Mouse (Mus musculus): ENCODE results near the gene Mybbp1a. TPM values are rescaled to one million over a fixed set of nuclear protein-coding genes. Genes with fewer than 3 reads are reported as not detected.

Gene Mybbp1a
- 48.1 and 56.2 TPM in 2 replicates for polyA plus RNA-seq (2012; rRNA removed)

GRCm38 (mm10) chr11:72440965-72441664 lies at the start of gene Mybbp1a:
Gene Mybbp1a (plus strand): TSS chr11:72441355.
- H3K4me3 ChIP-seq (ENCODE audit: insufficient read depth, low read length): peak within 1 kb of the TSS; percentile 97
- peaks cover 6% of the 10 kb centered on the region for H3K4me1 ChIP-seq (ENCODE audit: control insufficient read depth, insufficient read depth, low read length)
- no peak for TF ChIP-seq CTCF (IDR thresholded peaks at IDR 0.05; ENCODE audit: extremely low read depth, insufficient read depth, low read length)
- peak; percentile 99 for TF ChIP-seq POLR2A (IDR thresholded peaks at IDR 0.05; ENCODE audit: extremely low read depth, insufficient read depth, low read length)
- peak within 1 kb of the TSS; percentile 22; the same call in 1 of the 2 replicates for H3K27ac ChIP-seq (ENCODE audit: insufficient read depth, low read length)

- TF ChIP-seq POLR2A (IDR thresholded peaks at IDR 0.05; ENCODE audit: extremely low read depth, insufficient read depth, low read length): no peak
- no peaks in the 10 kb centered on the region for H3K4me1 ChIP-seq (ENCODE audit: control insufficient read depth, insufficient read depth, low read length)
- H3K4me3 ChIP-seq (ENCODE audit: insufficient read depth, low read length): no peak overlapping the region
- no peak overlapping the region for H3K27ac ChIP-seq (ENCODE audit: insufficient read depth, low read length)
Observed at GRCm38 (mm10) chr11:72393243-72393642, 47.9 kb upstream of the Mybbp1a start.

GRCm38 (mm10) chr11:72393669-72394068 lies 47.5 kb upstream of the Mybbp1a start:
- no peak overlapping the region for H3K27ac ChIP-seq (ENCODE audit: insufficient read depth, low read length)
- no peak overlapping the region for H3K4me3 ChIP-seq (ENCODE audit: insufficient read depth, low read length)
- TF ChIP-seq POLR2A (IDR thresholded peaks at IDR 0.05; ENCODE audit: extremely low read depth, insufficient read depth, low read length) (no peak), CTCF (IDR thresholded peaks at IDR 0.05; ENCODE audit: extremely low read depth, insufficient read depth, low read length) (no peak)
- no peaks in the 10 kb centered on the region for H3K4me1 ChIP-seq (ENCODE audit: control insufficient read depth, insufficient read depth, low read length)

- H3K4me3 ChIP-seq (ENCODE audit: insufficient read depth, low read length): no peak overlapping the region
Observed at GRCm38 (mm10) chr11:72394694-72395093, 46.5 kb upstream of the Mybbp1a start.

GRCm38 (mm10) chr11:72395652-72396051 lies 45.5 kb upstream of the Mybbp1a start:
- H3K27ac ChIP-seq (ENCODE audit: insufficient read depth, low read length): no peak overlapping the region
- no peaks in the 10 kb centered on the region for H3K4me1 ChIP-seq (ENCODE audit: control insufficient read depth, insufficient read depth, low read length)
- no peak overlapping the region for H3K4me3 ChIP-seq (ENCODE audit: insufficient read depth, low read length)
- TF ChIP-seq POLR2A (IDR thresholded peaks at IDR 0.05; ENCODE audit: extremely low read depth, insufficient read depth, low read length): no peak
- no peak for TF ChIP-seq CTCF (IDR thresholded peaks at IDR 0.05; ENCODE audit: extremely low read depth, insufficient read depth, low read length)

More at GRCm38 (mm10) chr11:72394694-72395093, 46.5 kb upstream of the Mybbp1a start:
- TF ChIP-seq POLR2A (IDR thresholded peaks at IDR 0.05; ENCODE audit: extremely low read depth, insufficient read depth, low read length) (no peak), CTCF (IDR thresholded peaks at IDR 0.05; ENCODE audit: extremely low read depth, insufficient read depth, low read length) (no peak)
- Histone ChIP-seq H3K4me1 (ENCODE audit: control insufficient read depth, insufficient read depth, low read length) (no peaks in the 10 kb centered on the region), H3K27ac (ENCODE audit: insufficient read depth, low read length) (no peak overlapping the region)

GRCm38 (mm10) chr11:72396621-72397020 lies 44.5 kb upstream of the Mybbp1a start:
- Histone ChIP-seq H3K27ac (ENCODE audit: insufficient read depth, low read length) (no peak overlapping the region), H3K4me1 (ENCODE audit: control insufficient read depth, insufficient read depth, low read length) (no peaks in the 10 kb centered on the region), H3K4me3 (ENCODE audit: insufficient read depth, low read length) (no peak overlapping the region)
- TF ChIP-seq POLR2A (IDR thresholded peaks at IDR 0.05; ENCODE audit: extremely low read depth, insufficient read depth, low read length) (no peak), CTCF (IDR thresholded peaks at IDR 0.05; ENCODE audit: extremely low read depth, insufficient read depth, low read length) (no peak)

GRCm38 (mm10) chr11:72397072-72397471 lies 44.1 kb upstream of the Mybbp1a start:
- TF ChIP-seq CTCF (IDR thresholded peaks at IDR 0.05; ENCODE audit: extremely low read depth, insufficient read depth, low read length): no peak
- TF ChIP-seq POLR2A (IDR thresholded peaks at IDR 0.05; ENCODE audit: extremely low read depth, insufficient read depth, low read length): no peak
- no peaks in the 10 kb centered on the region for H3K4me1 ChIP-seq (ENCODE audit: control insufficient read depth, insufficient read depth, low read length)
- H3K4me3 ChIP-seq (ENCODE audit: insufficient read depth, low read length): no peak overlapping the region
- H3K27ac ChIP-seq (ENCODE audit: insufficient read depth, low read length): no peak overlapping the region

GRCm38 (mm10) chr11:72397811-72398525 lies 43.2 kb upstream of the Mybbp1a start:
- TF ChIP-seq CTCF (IDR thresholded peaks at IDR 0.05; ENCODE audit: extremely low read depth, insufficient read depth, low read length) (no peak), POLR2A (IDR thresholded peaks at IDR 0.05; ENCODE audit: extremely low read depth, insufficient read depth, low read length) (no peak)
- Histone ChIP-seq H3K4me1 (ENCODE audit: control insufficient read depth, insufficient read depth, low read length) (no peaks in the 10 kb centered on the region), H3K27ac (ENCODE audit: insufficient read depth, low read length) (no peak overlapping the region), H3K4me3 (ENCODE audit: insufficient read depth, low read length) (no peak overlapping the region)

GRCm38 (mm10) chr11:72401068-72401467 lies 40.1 kb upstream of the Mybbp1a start:
- TF ChIP-seq POLR2A (IDR thresholded peaks at IDR 0.05; ENCODE audit: extremely low read depth, insufficient read depth, low read length) (no peak), CTCF (IDR thresholded peaks at IDR 0.05; ENCODE audit: extremely low read depth, insufficient read depth, low read length) (no peak)
- H3K4me3 ChIP-seq (ENCODE audit: insufficient read depth, low read length): no peak overlapping the region
- H3K4me1 ChIP-seq (ENCODE audit: control insufficient read depth, insufficient read depth, low read length): no peaks in the 10 kb centered on the region
- H3K27ac ChIP-seq (ENCODE audit: insufficient read depth, low read length): no peak overlapping the region

- no peaks in the 10 kb centered on the region for H3K4me1 ChIP-seq (ENCODE audit: control insufficient read depth, insufficient read depth, low read length)
- H3K4me3 ChIP-seq (ENCODE audit: insufficient read depth, low read length): no peak overlapping the region
- TF ChIP-seq CTCF (IDR thresholded peaks at IDR 0.05; ENCODE audit: extremely low read depth, insufficient read depth, low read length) (no peak), POLR2A (IDR thresholded peaks at IDR 0.05; ENCODE audit: extremely low read depth, insufficient read depth, low read length) (no peak)
- H3K27ac ChIP-seq (ENCODE audit: insufficient read depth, low read length): no peak overlapping the region
Observed at GRCm38 (mm10) chr11:72402017-72402416, 39.1 kb upstream of the Mybbp1a start.
